Mouse (Mus musculus): Measurements from ENCODE around the gene Gm42688. TPM values are rescaled to one million over a fixed set of nuclear protein-coding genes. Genes with fewer than 3 reads are reported as not detected.

Gene Gm42688
- polyA plus RNA-seq, 2 experiments from 2014 or later = 0.52 to 1.0 TPM

GRCm38 (mm10) chr6:83086121-83087035, 15.0 kb upstream of the Gm42688 start, which contains the start of gene Lbx2:
Lbx2 (plus strand) TSS chr6:83086367.
- peak; percentile 36 for ATAC-seq

GRCm38 (mm10) chr6:83087205-83087925, 14.1 kb upstream of the Gm42688 start:
- ATAC-seq = no peak

GRCm38 (mm10) chr6:83087926-83088260, 13.5 kb upstream of the Gm42688 start:
- ATAC-seq = no peak

GRCm38 (mm10) chr6:83092416-83093127, 8.8 kb upstream of the Gm42688 start:
- ATAC-seq = no peak

- peak; percentile 96 for ATAC-seq
These were observed 5.4 kb upstream of the Gm42688 start for GRCm38 (mm10) chr6:83095968-83096367.

GRCm38 (mm10) chr6:83098411-83098810, 3.0 kb upstream of the Gm42688 start:
- no peak for ATAC-seq

GRCm38 (mm10) chr6:83101688-83102556, 505 bp downstream of the Gm42688 start:
- ATAC-seq = peak; percentile 77

GRCm38 (mm10) chr6:83103130-83103650, 1.8 kb downstream of the Gm42688 start:
- ATAC-seq = no peak

GRCm38 (mm10) chr6:83104158-83104557, 2.7 kb downstream of the Gm42688 start:
- ATAC-seq = no peak

- no peak for ATAC-seq
These were observed 6.4 kb downstream of the Gm42688 start for GRCm38 (mm10) chr6:83107566-83108400.

- peak; percentile 77 for ATAC-seq
These were observed 7.6 kb downstream of the Gm42688 start, which contains the start of gene Mrpl53 for GRCm38 (mm10) chr6:83108762-83109668. Mrpl53 (plus strand) TSS chr6:83109040.

- ATAC-seq = no peak
These were observed 10.2 kb downstream of the Gm42688 start for GRCm38 (mm10) chr6:83111510-83112136.

GRCm38 (mm10) chr6:83115011-83115671, 13.7 kb downstream of the Gm42688 start, which contains the start of gene Mogs:
Mogs (plus strand) TSS chr6:83115496.
- ATAC-seq = peak; percentile 89

- peak; percentile 50 for ATAC-seq
These were observed 14.4 kb downstream of the Gm42688 start for GRCm38 (mm10) chr6:83115682-83116372.

GRCm38 (mm10) chr6:83116373-83117164, 15.2 kb downstream of the Gm42688 start:
- no peak for ATAC-seq

- no peak for ATAC-seq
These were observed 15.7 kb downstream of the Gm42688 start for GRCm38 (mm10) chr6:83117165-83117438.

- no peak for ATAC-seq
These were observed 16.2 kb downstream of the Gm42688 start for GRCm38 (mm10) chr6:83117616-83118015.

All from activated CD4-positive, CD25-positive, alpha-beta regulatory T cell, adult 4 months (primary cell).